Mouse (Mus musculus) lung, embryonic 16.5 days (tissue): Measurements from ENCODE around the gene Pacsin2. TPM values are rescaled to one million over a fixed set of nuclear protein-coding genes. Genes with fewer than 3 reads are reported as not detected.
"Not testable (repeated sequence)": the region's sequence is repeated elsewhere in the genome, so short reads cannot be mapped to it uniquely, and the experiment has no call there.

Experiments used
- ATAC-seq: fragments of 200-750 bp; cut with Nextera tagmentation; 2 replicates; pipeline ENCODE4 v1.8.0; 2017; ENCODE audit warnings: low read depth, mild to moderate bottlenecking, moderate library complexity
- H3K27ac ChIP-seq: fragments of 300-500 bp; sonication (generic); 2 replicates; pipeline ENCODE4 v1.5.1; 2014; ENCODE audit warnings: mild to moderate bottlenecking, control low read depth, low read length
- H3K27me3 ChIP-seq: fragments of 300-500 bp; sonication (generic); 2 replicates; pipeline ENCODE4 v1.6.1; 2014; ENCODE audit warnings: low read depth, low read length, mixed read lengths; ENCODE audit not compliant: control insufficient read depth, insufficient read depth
- H3K36me3 ChIP-seq: fragments of 300-500 bp; sonication (generic); 2 replicates; pipeline ENCODE4 v1.6.1; 2014; ENCODE audit warnings: low read length; ENCODE audit not compliant: control insufficient read depth, insufficient read depth
- H3K4me1 ChIP-seq: fragments of 300-500 bp; sonication (generic); replicated peaks from 2 replicates; pipeline ENCODE4 v1.6.1; 2014; ENCODE audit warnings: low read length, mixed read lengths; ENCODE audit not compliant: control insufficient read depth, insufficient read depth
- H3K4me2 ChIP-seq: fragments of 300-500 bp; sonication (generic); 2 replicates; pipeline ENCODE4 v1.6.1; 2014; ENCODE audit warnings: low read depth, low read length, control low read depth
- H3K4me3 ChIP-seq: fragments of 300-500 bp; sonication (generic); 2 replicates; pipeline ENCODE4 v1.5.1; 2014; ENCODE audit warnings: mild to moderate bottlenecking, low read length, control low read depth
- H3K9ac ChIP-seq: fragments of 300-500 bp; sonication (generic); 2 replicates; pipeline ENCODE4 v1.6.1; 2014; ENCODE audit warnings: low read length, control low read depth
- H3K9me3 ChIP-seq: fragments of 300-500 bp; sonication (generic); 2 replicates; pipeline ENCODE4 v1.6.1; 2016; ENCODE audit warnings: low read length; ENCODE audit not compliant: control insufficient read depth
- WGBS: fragments of 180-500 bp; shearing (Covaris S2); extraction: QIAGEN DNeasy Blood & Tissue Kit; methylation state at CpG from one replicate; pipeline ENCODE4 v1.1.7; 2014; 5-methylcytosine and 5-hydroxymethylcytosine counted together
- polyA plus RNA-seq: library from polyadenylated mRNA; unstranded; fragments of >200 nt; fragmentation: Nextera tagmentation; extraction: Ambion mirVana; gene quantifications from 2 replicates; pipeline ENCODE4 v1.2.1, GENCODE M21; 2015

The Pacsin2 gene
- polyA plus RNA-seq, 1 experiment from 2014 or later = 71.4 TPM

- Histone ChIP-seq H3K27ac (no peak overlapping the region), H3K27me3 (no peaks in the 10 kb centered on the region), H3K4me1 (peaks cover 9% of the 10 kb centered on the region), H3K9me3 (no peaks in the 10 kb centered on the region), H3K4me3 (no peak overlapping the region), H3K36me3 (no peaks in the 10 kb centered on the region), H3K9ac (no peak overlapping the region), H3K4me2 (no peak overlapping the region)
- no peak for ATAC-seq
- 82% methylated on average over 8 of the region's 8 CpGs for WGBS
These were observed 6.0 kb upstream of the Pacsin2 start for GRCm38 (mm10) chr15:83470443-83470842.

GRCm38 (mm10) chr15:83469279-83469821 is 4.9 kb upstream of the Pacsin2 start:
- H3K4me1 ChIP-seq = peaks cover 3% of the 10 kb centered on the region
- H3K9ac ChIP-seq = no peak overlapping the region
- H3K4me3 ChIP-seq = no peak overlapping the region
- H3K27me3 ChIP-seq = no peaks in the 10 kb centered on the region
- 70% methylated on average over 6 of the region's 6 CpGs for WGBS
- no peak for ATAC-seq
- H3K36me3 ChIP-seq = no peaks in the 10 kb centered on the region
- no peak overlapping the region for H3K4me2 ChIP-seq
- no peak overlapping the region for H3K27ac ChIP-seq
- H3K9me3 ChIP-seq = no peaks in the 10 kb centered on the region

- 60% methylated on average over 9 of the region's 9 CpGs for WGBS
- no peak overlapping the region for H3K9ac ChIP-seq
- H3K27me3 ChIP-seq = no peaks in the 10 kb centered on the region
- H3K36me3 ChIP-seq = no peaks in the 10 kb centered on the region
- ATAC-seq = no peak
- H3K4me2 ChIP-seq = no peak overlapping the region
- peaks cover 12% of the 10 kb centered on the region for H3K4me1 ChIP-seq
- no peak overlapping the region for H3K4me3 ChIP-seq
- no peaks in the 10 kb centered on the region for H3K9me3 ChIP-seq
- H3K27ac ChIP-seq = no peak overlapping the region
These were observed 3.0 kb upstream of the Pacsin2 start for GRCm38 (mm10) chr15:83467232-83467966.

GRCm38 (mm10) chr15:83466331-83466730 is 1.9 kb upstream of the Pacsin2 start:
- Histone ChIP-seq H3K9me3 (no peaks in the 10 kb centered on the region), H3K4me2 (no peak overlapping the region), H3K27me3 (no peaks in the 10 kb centered on the region), H3K4me1 (peaks cover 12% of the 10 kb centered on the region), H3K4me3 (no peak overlapping the region), H3K36me3 (no peaks in the 10 kb centered on the region), H3K27ac (no peak overlapping the region), H3K9ac (no peak overlapping the region)
- no peak for ATAC-seq
- 57% methylated on average over 4 of the region's 4 CpGs for WGBS

- H3K4me3 ChIP-seq = peak overlapping the region; percentile 84
- no peaks in the 10 kb centered on the region for H3K9me3 ChIP-seq
- 72% methylated on average over 19 of the region's 19 CpGs for WGBS
- no peaks in the 10 kb centered on the region for H3K36me3 ChIP-seq
- H3K27ac ChIP-seq = no peak overlapping the region
- H3K4me1 ChIP-seq = peaks cover 12% of the 10 kb centered on the region
- no peaks in the 10 kb centered on the region for H3K27me3 ChIP-seq
- no peak overlapping the region for H3K9ac ChIP-seq
- H3K4me2 ChIP-seq = peak overlapping the region; percentile 43
- 0 out of 2 replicates have a peak, but pooled peaks have one; percentile 0 for ATAC-seq
These were observed 672 bp upstream of the Pacsin2 start for GRCm38 (mm10) chr15:83464905-83465650.

- Histone ChIP-seq H3K27me3 (no peaks in the 10 kb centered on the region), H3K4me3 (peak overlapping the region; percentile 84), H3K4me1 (peaks cover 12% of the 10 kb centered on the region), H3K9me3 (no peaks in the 10 kb centered on the region), H3K9ac (peak overlapping the region; percentile 88), H3K36me3 (no peaks in the 10 kb centered on the region), H3K4me2 (peak overlapping the region; percentile 95), H3K27ac (peak overlapping the region; percentile 75)
- WGBS = 3% methylated on average over 17 of the region's 17 CpGs
- no peak for ATAC-seq
These were observed 880 bp downstream of the Pacsin2 start for GRCm38 (mm10) chr15:83463369-83464082.

- H3K9ac ChIP-seq, H3K4me3 ChIP-seq: not testable (repeated sequence)
- 84% methylated on average over 7 of the region's 8 CpGs for WGBS
These were observed 2.1 kb downstream of the Pacsin2 start for GRCm38 (mm10) chr15:83462349-83462748.

GRCm38 (mm10) chr15:83460891-83461290 is 3.5 kb downstream of the Pacsin2 start:
- no peak overlapping the region for H3K27ac ChIP-seq
- 63% methylated on average over 3 of the region's 3 CpGs for WGBS
- no peaks in the 10 kb centered on the region for H3K9me3 ChIP-seq
- H3K4me3 ChIP-seq = no peak overlapping the region
- ATAC-seq = no peak
- H3K36me3 ChIP-seq = no peaks in the 10 kb centered on the region
- peaks cover 12% of the 10 kb centered on the region for H3K4me1 ChIP-seq
- no peak overlapping the region for H3K4me2 ChIP-seq
- no peaks in the 10 kb centered on the region for H3K27me3 ChIP-seq
- H3K9ac ChIP-seq = no peak overlapping the region

More at GRCm38 (mm10) chr15:83462349-83462748, 2.1 kb downstream of the Pacsin2 start:
- peaks cover 12% of the 10 kb centered on the region for H3K4me1 ChIP-seq
- not testable (repeated sequence) for ATAC-seq, H3K27me3 ChIP-seq, H3K4me2 ChIP-seq, H3K27ac ChIP-seq, H3K36me3 ChIP-seq, H3K9me3 ChIP-seq

- no peak for ATAC-seq
- Histone ChIP-seq H3K9me3 (no peaks in the 10 kb centered on the region), H3K9ac (no peak overlapping the region), H3K4me3 (no peak overlapping the region), H3K27me3 (no peaks in the 10 kb centered on the region), H3K27ac (no peak overlapping the region), H3K36me3 (no peaks in the 10 kb centered on the region), H3K4me2 (no peak overlapping the region), H3K4me1 (peaks cover under 1% of the 10 kb centered on the region; the same call in 1 of the 2 replicates)
- WGBS = 73% methylated on average over 1 of the region's 1 CpGs
These were observed 6.9 kb downstream of the Pacsin2 start for GRCm38 (mm10) chr15:83457541-83457940.
